Mouse (Mus musculus) adrenal gland, adult (tissue): Measurements from ENCODE around the gene Sema4f.

Experiments used
- DNase-seq, 2 experiments: peaks; one replicate each; pipeline ENCODE4 v3.0.0; 2022 to 2023; ENCODE audit warnings: low spot score in 1 of 2; ENCODE audit not compliant: inconsistent age in 2 of 2

Gene Sema4f

GRCm38 (mm10) chr6:82871632-82872331 lies 67.8 kb downstream of the Sema4f start:
- DNase-seq, result peak; percentile 77

DNA sequence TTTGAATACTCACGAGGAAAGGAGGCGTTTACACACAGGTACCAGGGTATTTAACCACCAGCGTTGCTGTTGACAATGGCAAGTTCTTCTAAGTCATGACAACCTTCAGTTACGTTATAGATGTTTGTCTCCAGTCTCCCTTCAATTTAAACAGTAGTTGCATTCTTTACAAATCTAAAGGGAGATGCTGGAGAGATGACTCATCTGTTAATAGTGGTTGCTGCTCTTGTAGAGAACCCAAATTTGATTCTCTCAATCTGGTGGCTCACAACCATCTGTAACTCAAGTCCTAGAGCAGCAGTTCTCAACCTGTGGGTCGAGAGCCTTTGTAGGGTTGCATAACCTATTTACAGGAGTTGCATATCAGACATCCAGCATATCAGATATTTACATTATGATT lies 71.1 kb downstream of the Sema4f start:
- no peak for DNase-seq

- peak; percentile 91 to 94 for DNase-seq
These were observed 76.1 kb downstream of the Sema4f start for GRCm38 (mm10) chr6:82863380-82863874.

- peak in 1 of 2 experiments; percentile 74 for DNase-seq
These were observed 77.1 kb downstream of the Sema4f start for GRCm38 (mm10) chr6:82862475-82862874.

DNA sequence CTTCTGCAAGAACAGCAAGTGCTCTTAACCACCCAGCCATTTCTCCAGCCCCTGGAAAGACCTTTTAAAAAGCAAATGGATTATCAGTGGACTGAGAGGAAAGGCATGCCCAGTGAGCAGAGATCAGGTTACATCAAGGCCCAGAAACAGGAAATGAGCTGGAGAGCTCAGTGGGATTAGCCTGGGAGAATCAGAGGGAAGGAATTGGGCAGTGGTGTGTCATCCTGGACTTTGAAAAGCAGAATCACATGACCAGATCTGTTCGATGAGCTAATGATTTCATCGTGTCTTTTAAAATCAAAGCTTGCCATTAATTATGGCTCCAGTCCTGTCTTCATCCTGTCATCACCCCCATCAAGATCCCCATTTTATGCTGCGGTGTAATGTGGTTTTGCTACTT lies 77.5 kb downstream of the Sema4f start:
- DNase-seq, result peak in 1 of 2 experiments; percentile 59
